Mouse (Mus musculus) embryonic fibroblast, embryonic 13.5 days (primary cell): ENCODE measurements around the gene Scgb1c1.

Source experiments
- CTCF ChIP-seq: IDR thresholded peaks from 2 replicates; pipeline ENCODE4 v1.5.1; 2011; ENCODE audit warnings: mild to moderate bottlenecking, control low read depth, low read length, moderate library complexity, borderline replicate concordance; ENCODE audit not compliant: insufficient read depth
- POLR2A ChIP-seq: IDR thresholded peaks from 2 replicates; pipeline ENCODE4 v1.6.1; 2011; ENCODE audit warnings: low read depth, mild to moderate bottlenecking, control low read depth, low read length, moderate library complexity

DNA sequence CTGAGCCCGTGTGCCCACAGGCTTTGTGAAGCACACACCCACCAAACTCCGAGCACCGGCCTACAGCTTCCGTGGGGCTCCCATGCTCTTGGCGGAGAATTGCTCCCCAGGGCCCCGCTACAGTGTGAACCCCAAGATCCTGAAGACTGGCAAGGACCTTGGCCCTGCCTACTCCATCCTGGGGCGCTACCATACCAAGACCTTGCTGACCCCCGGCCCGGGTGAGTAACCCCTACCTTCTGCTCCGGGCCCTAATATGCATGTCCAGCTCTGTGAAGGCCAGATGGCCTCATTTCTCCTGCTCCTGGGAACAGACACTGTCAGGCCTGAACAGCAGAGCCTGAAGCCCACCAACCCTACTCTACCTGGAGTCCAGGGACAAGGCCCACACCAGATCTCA is 3.2 kb downstream of the Scgb1c1 start:
- TF ChIP-seq POLR2A (no peak), CTCF (no peak)
